Mouse (Mus musculus): ENCODE measurements around the gene Sbpl. TPM values are rescaled to one million over a fixed set of nuclear protein-coding genes. Genes with fewer than 3 reads are reported as not detected.
"Not testable (repeated sequence)": the region's sequence is repeated elsewhere in the genome, so short reads cannot be mapped to it uniquely, and the experiment has no call there.

Sbpl gene
- total RNA-seq, 2 experiments from 2014 or later = not detected

DNA sequence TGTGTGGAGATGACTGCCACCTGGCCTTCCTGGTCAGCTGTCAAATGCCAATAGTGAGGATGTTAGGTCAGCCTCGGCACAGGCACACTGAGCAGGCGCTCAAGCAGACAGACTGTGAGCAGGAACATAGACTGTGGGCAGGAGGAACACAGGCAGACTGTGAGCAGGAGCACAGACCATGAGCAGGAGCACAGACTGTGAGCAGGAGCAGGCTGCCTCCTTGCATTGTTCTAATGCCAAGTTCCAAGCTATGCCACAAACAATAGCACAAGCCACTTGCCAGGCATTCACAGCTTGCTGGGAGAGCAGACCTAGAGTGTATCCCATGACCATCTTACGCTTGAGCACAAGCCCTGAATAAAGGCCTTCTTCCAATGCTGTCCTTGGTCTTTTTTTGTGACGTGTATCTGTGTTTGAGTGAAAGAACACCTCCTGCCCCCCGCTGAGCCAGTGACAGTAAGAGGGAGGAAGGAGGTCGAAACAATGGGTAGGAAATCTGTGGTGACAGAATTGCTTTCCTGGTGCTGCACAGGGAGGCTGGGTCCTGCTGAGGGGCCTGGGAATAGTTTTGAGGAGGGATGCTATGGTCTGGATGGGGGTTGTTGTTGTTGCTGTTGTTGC, 10.8 kb upstream of the Sbpl start:
- intact Hi-C loops (cut with DNase I; ENCODE audit: low total_unique reads) = no loop called here
- DNase-seq = no peak

GRCm38 (mm10) chr17:23961573-23962122, 6.6 kb upstream of the Sbpl start:
- intact Hi-C loops (cut with DNase I; ENCODE audit: low total_unique reads) = loop anchor here (5.0 kb wide), 1 partner anchor 109 kb away; no protein-coding TSS in a partner anchor
- DNase-seq = no peak

DNA sequence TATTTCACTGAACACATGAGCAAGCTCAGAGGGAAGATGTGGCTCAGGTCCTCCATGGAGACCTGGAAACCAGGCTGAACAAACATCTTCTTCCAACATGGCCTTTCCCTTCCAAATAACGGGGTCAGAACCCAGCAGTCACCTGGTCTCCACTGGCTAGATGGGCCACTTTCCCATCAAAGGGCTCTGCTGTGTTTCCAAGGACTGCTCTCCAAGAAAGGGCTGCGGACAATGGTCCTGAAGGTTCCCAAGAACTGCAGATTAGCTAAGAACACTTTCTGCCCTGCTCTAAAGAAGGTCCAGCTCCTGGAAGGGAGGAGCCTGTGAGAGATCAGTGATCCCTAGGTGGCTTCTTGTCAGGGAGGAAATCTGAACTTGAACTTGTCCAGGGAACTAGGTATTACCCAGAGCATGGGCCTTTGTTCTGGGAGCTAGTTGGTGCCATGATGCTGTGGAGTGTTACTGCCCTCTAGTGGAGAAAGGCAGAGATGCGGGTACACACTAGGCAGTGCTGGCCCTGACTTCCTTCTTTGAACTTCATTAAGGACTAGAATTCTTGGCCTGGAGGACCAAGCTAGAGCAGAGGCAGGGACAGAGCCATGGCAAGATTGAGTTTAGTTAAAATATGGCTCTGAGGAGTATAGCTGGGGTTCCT, 5.1 kb upstream of the Sbpl start:
- intact Hi-C loops (cut with DNase I; ENCODE audit: low total_unique reads) = loop anchor here (5.0 kb wide), 1 partner anchor 108 kb away; no protein-coding TSS in a partner anchor
- peak; percentile 66 for DNase-seq

DNA sequence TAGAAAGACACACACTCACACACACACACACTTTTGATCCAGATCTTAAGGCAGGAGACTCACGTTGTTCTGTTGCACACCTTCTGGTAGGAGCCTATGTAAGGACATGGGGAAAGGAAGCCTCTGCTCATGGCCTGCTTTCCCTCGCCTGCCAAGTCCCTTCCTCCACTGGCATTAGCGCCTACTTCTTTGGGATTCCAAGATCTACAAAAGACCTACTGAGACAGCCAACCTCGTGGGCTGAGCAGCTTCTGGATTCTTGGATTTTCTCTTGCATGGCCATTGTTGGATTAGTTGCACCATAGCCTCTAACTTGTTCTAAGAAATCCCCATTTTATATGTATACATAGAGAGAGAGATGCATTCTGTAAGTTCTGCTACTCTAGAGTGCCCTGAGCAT, 4.2 kb downstream of the Sbpl start:
- DNase-seq; intact Hi-C loops (cut with DNase I; ENCODE audit: low total_unique reads): not testable (repeated sequence)

- no peak for DNase-seq
Observed at GRCm38 (mm10) chr17:23949068-23949467, 6.0 kb downstream of the Sbpl start.

DNA sequence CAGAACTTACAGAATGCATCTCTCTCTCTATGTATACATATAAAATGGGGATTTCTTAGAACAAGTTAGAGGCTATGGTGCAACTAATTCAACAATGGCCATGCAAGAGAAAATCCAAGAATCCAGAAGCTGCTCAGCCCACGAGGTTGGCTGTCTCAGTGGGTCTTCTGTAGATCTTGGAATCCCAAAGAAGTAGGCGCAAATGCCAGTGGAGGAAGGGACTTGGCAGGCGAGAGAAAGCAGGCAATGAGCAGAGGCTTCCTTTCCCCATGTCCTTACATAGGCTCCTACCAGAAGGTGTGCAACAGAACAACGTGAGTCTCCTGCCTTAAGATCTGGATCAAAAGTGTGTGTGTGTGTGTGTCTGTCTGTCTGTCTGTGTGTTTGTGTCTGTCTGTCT, 7.6 kb downstream of the Sbpl start:
- DNase-seq; intact Hi-C loops (cut with DNase I; ENCODE audit: low total_unique reads): not testable (repeated sequence)

More at GRCm38 (mm10) chr17:23949068-23949467, 6.0 kb downstream of the Sbpl start:
- intact Hi-C loops (cut with DNase I; ENCODE audit: low total_unique reads) = no loop called here

DNA sequence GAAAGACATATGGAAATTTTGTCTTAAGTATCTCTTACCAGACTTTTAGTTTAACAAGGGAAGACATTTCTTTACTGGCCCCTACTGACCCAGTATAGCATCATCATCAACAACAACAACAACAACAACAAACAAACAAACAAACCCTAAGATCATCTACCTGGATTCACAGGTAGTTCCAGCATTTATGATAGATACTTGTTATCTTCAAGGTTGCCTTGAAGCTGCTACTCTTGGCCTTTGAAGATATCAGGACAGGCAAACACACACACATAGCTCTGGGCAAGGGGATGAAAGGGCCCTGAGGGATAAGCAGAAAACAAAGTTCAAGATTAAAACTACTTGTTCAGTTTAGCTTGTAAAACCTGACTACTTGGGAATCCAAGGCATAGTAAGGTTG, 13.7 kb downstream of the Sbpl start, which contains the start of gene Sbp:
Sbp (plus strand) TSS at position 301 of the 400 bp plus-strand sequence.
- DNase-seq = no peak
- intact Hi-C loops (cut with DNase I; ENCODE audit: low total_unique reads) = no loop called here

- DNase-seq = no peak
- intact Hi-C loops (cut with DNase I; ENCODE audit: low total_unique reads) = no loop called here
Observed at GRCm38 (mm10) chr17:23931157-23931556, 23.9 kb downstream of the Sbpl start.

GRCm38 (mm10) chr17:23925090-23925493, 30.0 kb downstream of the Sbpl start:
- intact Hi-C loops (cut with DNase I; ENCODE audit: low total_unique reads) = no loop called here
- peak; percentile 72 for DNase-seq

GRCm38 (mm10) chr17:23924531-23925007, 30.5 kb downstream of the Sbpl start:
- intact Hi-C loops (cut with DNase I; ENCODE audit: low total_unique reads) = no loop called here
- peak; percentile 92 for DNase-seq

DNA sequence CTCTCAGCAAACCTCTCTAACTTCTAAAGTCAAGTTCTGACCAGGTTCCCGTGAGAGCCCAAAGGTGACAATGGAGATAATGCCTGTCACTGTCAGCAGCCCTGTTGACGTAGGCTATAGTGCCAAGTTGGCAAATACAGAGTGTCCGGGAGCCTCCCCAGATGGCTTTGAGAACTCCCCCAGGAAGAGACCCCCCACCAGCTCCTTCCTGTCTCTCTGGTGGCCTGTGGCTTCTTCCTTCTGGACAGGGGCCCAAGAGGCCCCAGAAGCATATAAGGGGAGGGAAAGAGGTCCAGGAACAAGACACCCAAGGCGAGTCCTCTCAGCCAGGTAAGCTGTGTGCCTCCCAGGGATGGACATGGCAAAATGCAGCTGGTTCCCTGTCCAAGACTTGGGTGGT, 37.9 kb downstream of the Sbpl start, which contains the start of gene Dcpp3:
Dcpp3 (plus strand) TSS at position 301 of the 400 bp plus-strand sequence.
- DNase-seq; intact Hi-C loops (cut with DNase I; ENCODE audit: low total_unique reads): not testable (repeated sequence)

Other genes with a start within 250 kb of the Sbpl start
- gene 1520401A03Rik, start 232.5 kb downstream of the Sbpl start, total RNA-seq (2021) = under 1 TPM in 1 of 2 experiments, not detected in 1; 0.09 TPM
- 1 to 10 TPM; 2.1 to 2.3 TPM for gene Pkmyt1, start 228.9 kb downstream of the Sbpl start, total RNA-seq (2021)
- gene Paqr4, start 214.4 kb downstream of the Sbpl start, total RNA-seq (2021) = 1 to 10 TPM; 5.7 to 9.1 TPM
- not detected for gene Kremen2, start 209.4 kb downstream of the Sbpl start, total RNA-seq (2021)
- gene Flywch1, start 183.7 kb downstream of the Sbpl start, total RNA-seq (2021) = 10 to 100 TPM; 35.6 to 35.8 TPM
- 1 to 10 TPM; 1.2 to 2.0 TPM for gene Flywch2, start 169.2 kb downstream of the Sbpl start, total RNA-seq (2021)
- gene Srrm2, start 164.7 kb downstream of the Sbpl start, total RNA-seq (2021) = 100 to 1,000 TPM; 148 to 169 TPM
- gene Elob, start 126.1 kb downstream of the Sbpl start, total RNA-seq (2021) = 100 to 1,000 TPM; 321 to 328 TPM
- not detected for gene Prss33, start 119.2 kb downstream of the Sbpl start, total RNA-seq (2021)
- not detected for gene Prss32, start 111.4 kb downstream of the Sbpl start, total RNA-seq (2021)
- under 1 TPM in 1 of 2 experiments, not detected in 1; 0.18 TPM for gene Prss41, start 111.1 kb downstream of the Sbpl start, total RNA-seq (2021)
- gene Prss21, start 87.2 kb downstream of the Sbpl start, total RNA-seq (2021) = not detected
- gene Dcpp1, start 74.4 kb downstream of the Sbpl start, total RNA-seq (2021) = not detected
- not detected for gene Dcpp2, start 74.4 kb downstream of the Sbpl start, total RNA-seq (2021)
- gene Dcpp3, start 37.8 kb downstream of the Sbpl start, total RNA-seq (2021) = not detected
- gene Sbp, start 13.6 kb downstream of the Sbpl start, total RNA-seq (2021) = not detected
- gene Prss30, start 25.3 kb upstream of the Sbpl start, total RNA-seq (2021) = not detected
- not detected for gene Prss22, start 42.8 kb upstream of the Sbpl start, total RNA-seq (2021)
- not detected for gene Prss27, start 82.9 kb upstream of the Sbpl start, total RNA-seq (2021)
- 10 to 100 TPM; 12.3 to 13.6 TPM for gene Kctd5, start 118.2 kb upstream of the Sbpl start, total RNA-seq (2021)
- gene Pdpk1, start 195.7 kb upstream of the Sbpl start, total RNA-seq (2021) = 10 to 100 TPM; 39.5 to 41.3 TPM
- gene Amdhd2, start 208.5 kb upstream of the Sbpl start, total RNA-seq (2021) = 10 to 100 TPM in 1 of 2 experiments, 1 to 10 TPM in 1; 9.5 to 13.5 TPM
- 100 to 1,000 TPM; 167 to 178 TPM for gene Atp6v0c, start 214.4 kb upstream of the Sbpl start, total RNA-seq (2021)